Mouse (Mus musculus) gastrocnemius, postnatal 14 days (tissue): ENCODE results near the gene Gm17304. TPM values are rescaled to one million over a fixed set of nuclear protein-coding genes. Genes with fewer than 3 reads are reported as not detected.

Experiments used
- DNase-seq: peaks from one replicate; pipeline ENCODE4 v3.0.0; 2021; ENCODE audit warnings: mixed read lengths
- intact Hi-C: fragments of 180-260 bp; cut with DNase I; formaldehyde crosslinking; loops from one replicate; pipeline ENCODE4 v1.15.1; 2025; ENCODE audit warnings: low total_unique reads
- total RNA-seq, 2 experiments: library from RNA; stranded (reverse); gene quantifications; 2 replicates each; pipeline ENCODE4 v1.2.3; 2021

The Gm17304 gene
- total RNA-seq, 2 experiments from 2014 or later: not detected

GRCm38 (mm10) chr5:106615006-106615405 is 6.1 kb downstream of the Gm17304 start:
- DNase-seq: no peak
- intact Hi-C loops: no loop called here

DNA sequence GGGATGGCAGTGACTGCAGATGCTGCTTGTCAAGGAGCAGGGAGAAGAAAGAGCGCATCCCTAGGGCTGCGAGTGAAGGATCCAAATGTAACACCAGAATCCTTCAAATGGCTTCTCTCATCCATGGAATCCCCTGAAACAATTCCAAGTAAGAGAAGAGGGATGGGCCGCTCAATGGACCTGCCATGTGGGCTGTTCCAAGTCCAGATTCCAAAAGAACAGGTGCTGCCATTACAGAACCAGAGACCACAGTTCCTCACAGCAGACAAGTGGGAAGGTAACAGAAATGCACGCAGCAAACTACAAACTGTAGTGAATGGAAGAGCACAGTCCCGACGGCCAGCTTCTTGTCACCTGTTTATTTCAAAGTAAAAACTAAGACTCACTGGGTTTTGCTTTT is 11.5 kb downstream of the Gm17304 start:
- no peak for DNase-seq
- intact Hi-C loops: no loop called here

DNA sequence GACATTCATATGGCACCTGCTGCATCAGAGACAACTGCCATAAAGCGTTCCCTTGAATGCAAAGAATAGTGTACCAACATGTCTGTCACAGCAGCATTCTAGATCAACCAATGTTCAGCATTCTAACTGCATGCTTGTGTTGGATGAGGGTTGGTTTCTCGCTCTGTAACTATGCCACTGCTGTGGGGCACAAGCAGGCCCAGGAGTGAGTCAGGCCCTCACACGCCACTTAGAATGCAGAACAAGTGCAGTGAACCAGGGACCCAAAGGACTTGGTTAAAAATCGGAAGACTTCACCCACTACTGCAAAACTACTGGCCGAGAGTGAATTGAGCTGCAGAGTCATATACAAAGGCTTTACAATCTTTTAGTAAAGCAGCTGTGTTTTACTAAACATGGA is 13.3 kb downstream of the Gm17304 start:
- no peak for DNase-seq

DNA sequence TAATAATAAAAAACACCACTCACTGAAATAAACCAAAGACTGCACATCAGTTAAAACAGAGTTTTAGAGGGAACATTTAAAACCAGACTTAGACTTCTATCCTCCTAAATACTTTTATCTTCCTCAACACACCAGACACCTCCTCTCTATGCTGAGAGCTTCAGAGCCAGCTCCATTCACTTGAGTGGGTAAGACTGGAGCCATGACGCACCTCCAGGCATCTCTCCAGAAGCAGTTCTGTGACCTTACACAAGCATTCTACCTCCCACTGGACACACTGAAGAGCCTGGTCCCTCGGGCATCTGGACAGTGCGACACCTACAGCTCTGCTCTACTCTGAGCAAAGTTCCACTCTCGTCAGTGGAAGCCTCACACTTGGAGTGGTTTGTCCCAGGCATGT is 14.4 kb downstream of the Gm17304 start:
- no peak for DNase-seq

More for the DNA sequence above, 13.3 kb downstream of the Gm17304 start:
- intact Hi-C loops: no loop called here

GRCm38 (mm10) chr5:106628369-106629149 is 19.7 kb downstream of the Gm17304 start:
- no peak for DNase-seq
- intact Hi-C loops: no loop called here

More for the DNA sequence above, 14.4 kb downstream of the Gm17304 start:
- intact Hi-C loops: no loop called here

- DNase-seq: no peak
- intact Hi-C loops: no loop called here
Measured at GRCm38 (mm10) chr5:106636423-106636946, 27.6 kb downstream of the Gm17304 start.

DNA sequence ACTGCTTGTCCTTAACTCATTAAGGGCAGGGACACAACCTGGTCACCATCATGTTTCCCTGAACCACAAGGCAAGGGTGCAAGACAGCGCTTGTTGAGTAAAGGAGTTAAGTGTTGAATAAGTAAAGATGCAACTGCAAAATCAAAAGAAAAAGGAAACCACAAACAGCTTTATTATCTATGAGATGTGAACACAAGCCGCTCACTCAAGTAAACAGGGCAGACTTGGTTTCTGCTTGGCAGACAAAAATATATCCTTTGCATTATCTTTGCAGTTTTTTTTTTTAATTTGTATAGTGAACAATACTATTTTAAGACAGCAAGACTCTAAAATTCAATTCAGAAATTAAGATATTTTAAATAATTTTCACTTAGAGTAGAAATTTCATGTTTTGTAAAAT is 30.7 kb downstream of the Gm17304 start:
- intact Hi-C loops: loop anchor here (10.0 kb wide), 2 partner anchors 175 to 275 kb away; no protein-coding TSS in a partner anchor

GRCm38 (mm10) chr5:106640235-106640809 is 31.4 kb downstream of the Gm17304 start:
- DNase-seq: no peak
- intact Hi-C loops: loop anchor here (10.0 kb wide), 2 partner anchors 176 to 276 kb away; no protein-coding TSS in a partner anchor

More for the DNA sequence above, 30.7 kb downstream of the Gm17304 start:
- DNase-seq: no peak

GRCm38 (mm10) chr5:106641876-106642275 is 33.0 kb downstream of the Gm17304 start:
- intact Hi-C loops: loop anchor here (10.0 kb wide), 2 partner anchors 177 to 277 kb away; no protein-coding TSS in a partner anchor
- no peak for DNase-seq

- no peak for DNase-seq
- intact Hi-C loops: loop anchor here (10.0 kb wide), 2 partner anchors 179 to 279 kb away; no protein-coding TSS in a partner anchor
Measured at GRCm38 (mm10) chr5:106643434-106643833, 34.5 kb downstream of the Gm17304 start.

GRCm38 (mm10) chr5:106649441-106649840 is 40.5 kb downstream of the Gm17304 start:
- intact Hi-C loops: loop anchor here (10.0 kb wide), 2 partner anchors 185 to 285 kb away; no protein-coding TSS in a partner anchor
- DNase-seq: no peak

- intact Hi-C loops: loop anchor here (10.0 kb wide), 2 partner anchors 185 to 285 kb away; no protein-coding TSS in a partner anchor
- no peak for DNase-seq
Measured at GRCm38 (mm10) chr5:106649995-106650394, 41.1 kb downstream of the Gm17304 start.

DNA sequence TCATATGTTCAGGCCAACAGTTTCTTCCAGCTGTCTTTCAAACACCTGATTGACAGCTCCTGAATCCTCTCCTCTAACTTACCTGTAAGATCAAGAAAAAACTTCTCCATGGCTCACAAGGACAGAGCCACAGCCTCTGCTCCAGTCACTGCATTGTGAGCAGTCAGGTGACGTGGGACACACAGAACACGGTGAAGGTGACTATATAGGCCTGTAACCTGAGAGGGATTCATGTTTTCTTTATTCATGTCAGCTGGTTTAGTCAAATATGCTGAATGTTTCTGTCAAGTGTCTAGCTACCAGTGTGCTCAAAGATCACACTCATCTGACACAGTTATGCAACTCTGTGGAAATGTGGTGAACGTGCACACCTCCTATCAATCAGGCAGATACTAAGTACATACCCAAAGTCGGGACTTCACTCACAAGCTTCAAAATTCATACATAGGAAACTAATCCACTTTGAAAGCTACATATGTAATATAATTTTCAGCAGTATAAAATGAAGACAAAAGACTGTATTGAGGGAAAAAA is 43.4 kb downstream of the Gm17304 start:
- intact Hi-C loops: no loop called here

GRCm38 (mm10) chr5:106652790-106653328 is 44.0 kb downstream of the Gm17304 start:
- DNase-seq: no peak
- intact Hi-C loops: no loop called here

More for the DNA sequence above, 43.4 kb downstream of the Gm17304 start:
- no peak for DNase-seq

Other genes starting within 250 kb of the Gm17304 start
- not detected for gene Barhl2, start 150.9 kb upstream of the Gm17304 start, total RNA-seq
- 10 to 100 TPM; 40.2 to 43.9 TPM for gene Zfp644, start 88.2 kb downstream of the Gm17304 start, total RNA-seq